Mouse (Mus musculus): ENCODE measurements around the gene Filip1l.

DNA sequence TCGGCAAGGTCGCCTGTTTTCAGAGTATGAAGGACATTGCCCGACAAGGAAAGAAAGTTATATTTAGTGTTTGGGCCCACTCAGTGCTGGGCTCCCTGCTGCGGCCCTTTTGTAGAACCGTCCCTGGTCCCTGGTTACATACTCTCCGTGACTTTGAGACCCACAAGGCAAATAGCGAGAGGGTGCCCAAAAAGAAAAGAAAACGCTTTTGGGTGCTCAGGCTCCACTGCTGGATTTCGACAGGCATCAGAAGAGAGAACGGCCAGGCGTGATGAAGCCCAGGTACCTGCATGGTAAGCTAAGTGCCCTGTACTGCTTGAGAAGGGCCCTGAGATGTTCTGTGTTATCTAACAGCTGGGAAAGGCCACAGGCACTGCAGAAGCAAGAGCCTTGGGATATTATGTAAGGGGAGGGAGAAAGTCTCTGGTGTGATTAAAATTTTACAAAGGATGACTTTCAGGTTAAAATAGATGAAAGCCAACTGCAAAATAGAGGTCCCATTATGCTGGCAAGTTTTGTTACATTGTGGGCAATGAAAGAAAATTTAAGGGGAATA is 351 bp downstream of the Filip1l start:
- TF ChIP-seq CTCF (IDR thresholded peaks at IDR 0.05; ENCODE audit: extremely low read depth, insufficient read length, insufficient replicate concordance, low read depth, low read length) (no peak), POLR2A (IDR thresholded peaks at IDR 0.05; ENCODE audit: low read depth, low read length) (no peak)
